Comparison of ENCODE assay signal across 26 mouse cellular contexts in the genomic region with DNA sequence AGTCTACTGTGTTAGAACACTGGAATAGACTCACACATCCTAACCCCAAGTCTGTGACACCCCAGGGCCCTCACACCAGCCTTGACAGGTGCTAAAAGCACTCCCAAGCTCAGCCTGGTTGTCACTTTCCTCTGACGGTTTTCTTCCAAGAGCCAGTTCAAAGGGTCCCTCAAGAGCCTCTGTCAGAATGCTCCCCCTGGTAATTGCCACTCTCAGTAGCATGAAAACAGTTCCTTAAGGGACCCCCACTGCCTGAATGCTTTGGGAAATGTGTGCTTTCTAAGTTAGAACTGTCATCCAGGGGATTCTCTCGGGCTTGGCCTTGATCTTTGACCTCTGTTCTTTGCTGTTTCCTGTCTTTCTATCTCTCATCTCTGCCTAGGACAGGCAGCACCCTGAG. TPM values are rescaled to one million over a fixed set of nuclear protein-coding genes. Genes with fewer than 3 reads are reported as not detected.
DNase-seq lines count a peak whose midpoint lies in the region; ATAC-seq lines count a peak whose summit lies in the region.
"Had no signal": no experiment of that assay in that cellular context is flagged by ENCODE, and none has a peak within 500 bp of the region (broad histone marks: within the 10 kb centered on the region; RNA-seq: fewer than 3 reads in every experiment).

No protein-coding gene starts in this region.

- H3K9ac ChIP-seq in liver, embryonic 11.5 days (ENCODE audit: low read depth, low read length): no peak overlapping the region
- H3K9ac ChIP-seq: embryonic facial prominence, embryonic 12.5 days; embryonic facial prominence, embryonic 15.5 days; heart, embryonic 12.5 days; heart, embryonic 15.5 days; hindbrain, embryonic 14.5 days had no signal

- peaks cover 5% of the 10 kb centered on the region; the same call in 1 of the 2 replicates for H3K4me1 ChIP-seq in liver, embryonic 11.5 days (replicated peaks; ENCODE audit: control insufficient read depth, insufficient read depth, low read length)
- H3K4me1 ChIP-seq: embryonic facial prominence, embryonic 15.5 days; heart, embryonic 15.5 days had no signal

- H3K27me3 ChIP-seq in liver, embryonic 11.5 days (replicated peaks; ENCODE audit: control insufficient read depth, insufficient read depth, low read length): no peaks in the 10 kb centered on the region
- H3K27me3 ChIP-seq: embryonic facial prominence, embryonic 12.5 days; embryonic facial prominence, embryonic 15.5 days; heart, embryonic 12.5 days; heart, embryonic 15.5 days had no signal

- H3K27ac ChIP-seq in liver, embryonic 11.5 days (ENCODE audit: low read depth, low read length): no peak overlapping the region
- H3K27ac ChIP-seq: embryonic facial prominence, embryonic 12.5 days; embryonic facial prominence, embryonic 15.5 days; gastrocnemius, adult 2 months; heart, embryonic 15.5 days; hindbrain, embryonic 14.5 days; hindbrain, postnatal 0 days had no signal

- H3K36me3 ChIP-seq in liver, embryonic 11.5 days (ENCODE audit: control insufficient read depth, insufficient read depth, low read length): no peaks in the 10 kb centered on the region
- H3K36me3 ChIP-seq: embryonic facial prominence, embryonic 12.5 days; embryonic facial prominence, embryonic 15.5 days; heart, embryonic 12.5 days; heart, embryonic 15.5 days had no signal

- DNase-seq in thymus, postnatal 0 days (ENCODE audit: low spot score): peak; percentile 57
- peak; percentile 48 for DNase-seq in thymus, postnatal 25 days
- no peak for DNase-seq in lung, postnatal 25 days (ENCODE audit: low spot score)
- DNase-seq in gastrocnemius, postnatal 14 days: no peak
- DNase-seq in frontal cortex, postnatal 14 days (ENCODE audit: low spot score in 2 of 2): no peak
- no peak for DNase-seq in liver, embryonic 11.5 days (ENCODE audit: low spot score)
- DNase-seq: adrenal gland, adult 8-10 months; adrenal gland, postnatal 25 days; B cell, adult 2 months; cerebellum, adult 18-20 months; cerebellum, adult 9-10 months; cerebellum, postnatal 14 days; gastrocnemius, adult 2 months; gastrocnemius, postnatal 25 days; heart, adult 18-20 months; heart, postnatal 10 days; heart, postnatal 36 days had no signal

- no peak overlapping the region for H3K4me2 ChIP-seq in liver, embryonic 11.5 days
- H3K4me2 ChIP-seq: embryonic facial prominence, embryonic 12.5 days; embryonic facial prominence, embryonic 15.5 days; heart, embryonic 12.5 days; heart, embryonic 15.5 days; hindbrain, embryonic 14.5 days had no signal

- peak; percentile 62 for ATAC-seq in CD4-positive, CD25-positive, alpha-beta regulatory T cell, adult 4 months
- peak; percentile 46 for ATAC-seq in inflammation-experienced regulatory T-cells, adult 6 months
- no peak for ATAC-seq in liver, embryonic 11.5 days (replicated peaks; ENCODE audit: low FRiP score)
- ATAC-seq: forebrain, embryonic 16.5 days; hindbrain, postnatal 0 days had no signal

- intact Hi-C loops in gastrocnemius, postnatal 14 days (cut with DNase I; ENCODE audit: low total_unique reads): no loop called here

- 27% methylated on average over 2 of the region's 2 CpGs for WGBS in liver, embryonic 11.5 days

- H3K4me3 ChIP-seq in liver, embryonic 11.5 days (ENCODE audit: low read depth, low read length): no peak overlapping the region
- H3K4me3 ChIP-seq: embryonic facial prominence, embryonic 12.5 days; embryonic facial prominence, embryonic 15.5 days; gastrocnemius, adult 2 months; heart, embryonic 12.5 days; heart, embryonic 15.5 days had no signal

- no peaks in the 10 kb centered on the region for H3K9me3 ChIP-seq in liver, embryonic 11.5 days (ENCODE audit: control insufficient read depth, low read length)
- H3K9me3 ChIP-seq: embryonic facial prominence, embryonic 12.5 days; embryonic facial prominence, embryonic 15.5 days; heart, embryonic 12.5 days; heart, embryonic 15.5 days had no signal

RNA-seq across cellular contexts. Expression of a gene that starts 17.0 kb away (rescaled TPM):
- 100 to 1,000 TPM; 244 to 267 TPM for polyA plus RNA-seq in CD4-positive, CD25-positive, alpha-beta regulatory T cell, adult 4 months (2017; shearing (Covaris generic))
- 100 to 1,000 TPM; 228 to 272 (median 245) TPM for polyA plus RNA-seq in inflammation-experienced regulatory T-cells, adult 6 months (2017; shearing (Covaris generic))
- 54.9 and 57.8 TPM in 2 replicates for polyA plus RNA-seq in thymus, postnatal 0 days (2015; fragmentation: Nextera tagmentation; extraction: Ambion mirVana)
- total RNA-seq in gastrocnemius, postnatal 14 days (2021): 10 to 100 TPM; 25.4 to 26.2 TPM
- polyA plus RNA-seq in liver, embryonic 11.5 days (2014; fragmentation: Nextera tagmentation; extraction: Ambion mirVana): 17.7 and 19.7 TPM in 2 replicates

Comparison
In these comparisons a context has a peak if more than half of its experiments do, and no peak if none do; other contexts are left out.
1. DNase-seq: peak in thymus, postnatal 0 days (single experiment) and thymus, postnatal 25 days (single experiment); none in lung, postnatal 25 days (single experiment), gastrocnemius, postnatal 14 days (single experiment), frontal cortex, postnatal 14 days (0 of 2) and liver, embryonic 11.5 days (single experiment).